8 mouse cellular contexts compared by ENCODE assay signal in the genomic region with DNA sequence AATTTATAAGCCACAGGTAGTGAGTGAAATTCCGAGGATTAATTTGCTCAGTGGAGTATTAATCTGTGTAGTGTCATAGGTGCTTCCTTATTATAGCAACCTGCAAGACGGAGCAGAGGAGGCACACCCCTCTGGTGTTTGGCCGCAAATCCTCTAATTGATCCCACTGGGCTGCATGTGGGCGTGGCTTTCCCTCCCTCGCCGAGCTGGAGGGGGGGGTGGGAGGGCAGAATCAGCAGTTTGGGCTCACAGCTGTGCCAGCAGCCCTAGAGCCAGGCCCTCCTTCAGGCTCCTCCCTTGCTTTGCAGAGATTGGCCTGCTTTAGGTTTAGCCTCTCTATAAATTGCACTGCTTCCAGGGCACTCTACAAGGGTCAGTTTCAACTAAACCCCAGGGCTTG. TPM values are rescaled to one million over a fixed set of nuclear protein-coding genes. Genes with fewer than 3 reads are reported as not detected.
A peak's percentile ranks its signal among the peaks of the same experiment; 100 is the strongest.
DNase-seq lines count a peak whose midpoint lies in the region; ATAC-seq and TF ChIP-seq lines count a peak whose summit lies in the region.
"Had no signal": no experiment of that assay in that cellular context is flagged by ENCODE, and none has a peak within 500 bp of the region (broad histone marks: within the 10 kb centered on the region; RNA-seq: fewer than 3 reads in every experiment).

No protein-coding gene starts in this region.

- no peak overlapping the region for H3K4me2 ChIP-seq in hindbrain, embryonic 14.5 days (replicated peaks)
- no peak overlapping the region; the same call in 1 of the 2 replicates for H3K4me2 ChIP-seq in liver, postnatal 0 days (ENCODE audit: low read depth, low read length)

- 0 out of 2 replicates have a peak overlapping the region, but pooled peaks have one; percentile 2 for H3K27ac ChIP-seq in hindbrain, embryonic 14.5 days
- no peak overlapping the region for H3K27ac ChIP-seq in liver, postnatal 0 days (ENCODE audit: low read depth)

- WGBS in hindbrain, embryonic 14.5 days, result 6% methylated on average over 6 of the region's 6 CpGs
- WGBS in liver, postnatal 0 days (ENCODE audit: insufficient replicate concordance), result 13% methylated on average over 6 of the region's 6 CpGs

- no peak for TF ChIP-seq POLR2A in brain, embryonic 14.5 days (IDR thresholded peaks at IDR 0.05; ENCODE audit: borderline replicate concordance, extremely low read depth, insufficient read depth, insufficient read length, poor library complexity, severe bottlenecking)

- H3K4me3 ChIP-seq in hindbrain, embryonic 14.5 days (replicated peaks; ENCODE audit: low read length), result no peak overlapping the region
- no peak overlapping the region for H3K4me3 ChIP-seq in liver, postnatal 0 days (ENCODE audit: low read depth, low read length)

- no peak for TF ChIP-seq EP300 in liver, postnatal 0 days (IDR thresholded peaks at IDR 0.05; ENCODE audit: low read depth)

- peaks cover 53% of the 10 kb centered on the region for H3K4me1 ChIP-seq in hindbrain, embryonic 14.5 days (replicated peaks; ENCODE audit: control insufficient read depth, insufficient read depth, low read length)
- no peaks in the 10 kb centered on the region for H3K4me1 ChIP-seq in liver, postnatal 0 days (ENCODE audit: insufficient read depth)

- peak; percentile 56 for DNase-seq in NIH3T3 (ENCODE audit: low read depth)
- DNase-seq in brain, embryonic 14.5 days (ENCODE audit: low read depth), result peak; percentile 89
- DNase-seq in hindbrain, embryonic 14.5 days (ENCODE audit: low spot score), result no peak
- DNase-seq in liver, postnatal 0 days, result peak; percentile 44
- DNase-seq in testis, postnatal 14 days (ENCODE audit: low spot score), result no peak
- DNase-seq: adrenal gland, adult 8-10 months had no signal

- H3K9ac ChIP-seq in hindbrain, embryonic 14.5 days, result no peak overlapping the region
- no peak overlapping the region for H3K9ac ChIP-seq in liver, postnatal 0 days (replicated peaks)

- H3K27me3 ChIP-seq in hindbrain, embryonic 14.5 days (ENCODE audit: control insufficient read depth, insufficient read depth, low read length), result no peaks in the 10 kb centered on the region
- H3K27me3 ChIP-seq in liver, postnatal 0 days (ENCODE audit: insufficient read depth, low read length), result no peaks in the 10 kb centered on the region

- no peaks in the 10 kb centered on the region for H3K36me3 ChIP-seq in hindbrain, embryonic 14.5 days (replicated peaks; ENCODE audit: control insufficient read depth, insufficient read depth)
- H3K36me3 ChIP-seq in liver, postnatal 0 days (replicated peaks; ENCODE audit: insufficient read depth, low read length), result no peaks in the 10 kb centered on the region

- H3K9me3 ChIP-seq in hindbrain, embryonic 14.5 days (ENCODE audit: control insufficient read depth, low read length), result no peaks in the 10 kb centered on the region
- H3K9me3 ChIP-seq in liver, postnatal 0 days (ENCODE audit: low read length), result no peaks in the 10 kb centered on the region

- peak; percentile 64; the same call in 1 of the 2 replicates for ATAC-seq in hindbrain, embryonic 14.5 days (ENCODE audit: low FRiP score)
- ATAC-seq in liver, postnatal 0 days, result peak; percentile 58; the same call in 1 of the 2 replicates
- ATAC-seq in megakaryocyte, adult 5-6 weeks (ENCODE audit: poor library complexity, severe bottlenecking), result no peak
- no peak for ATAC-seq in cerebellum, adult (ENCODE audit: insufficient number of reproducible peaks, low FRiP score, low TSS enrichment)

- TF ChIP-seq CTCF in brain, embryonic 14.5 days (IDR thresholded peaks at IDR 0.05; ENCODE audit: borderline replicate concordance, extremely low read depth, insufficient read depth, insufficient read length), result no peak
- TF ChIP-seq CTCF in liver, postnatal 0 days (IDR thresholded peaks at IDR 0.05; ENCODE audit: low read depth), result no peak

RNA-seq across cellular contexts. Expression of a gene that starts 43.3 kb away (rescaled TPM):
- polyA plus RNA-seq in brain, embryonic 14.5 days (2012; rRNA removed), result 2,169 and 2,228 TPM in 2 replicates
- 703 and 824 TPM in 2 replicates for polyA plus RNA-seq in hindbrain, embryonic 14.5 days (2014; fragmentation: Nextera tagmentation; extraction: Ambion mirVana)
- 613 and 662 TPM in 2 replicates for polyA plus RNA-seq in liver, postnatal 0 days (2015; fragmentation: Nextera tagmentation; extraction: Ambion mirVana)
- total RNA-seq in megakaryocyte, adult 5-6 weeks (2015), result 3,261 and 3,399 TPM in 2 replicates
- total RNA-seq in megakaryocyte, adult 5-6 weeks (2017), result 3,458 and 3,471 TPM in 2 replicates

RNA-seq across cellular contexts. Expression of a gene that starts 43.4 kb away (rescaled TPM):
- 12.4 and 16.4 TPM in 2 replicates for polyA plus RNA-seq in brain, embryonic 14.5 days (2012; rRNA removed)
- 17.7 and 18.6 TPM in 2 replicates for polyA plus RNA-seq in hindbrain, embryonic 14.5 days (2014; fragmentation: Nextera tagmentation; extraction: Ambion mirVana)
- 3.9 and 5.2 TPM in 2 replicates for polyA plus RNA-seq in liver, postnatal 0 days (2015; fragmentation: Nextera tagmentation; extraction: Ambion mirVana)
- total RNA-seq in megakaryocyte, adult 5-6 weeks (2015), result 10.9 and 14.0 TPM in 2 replicates
- 9.0 and 9.8 TPM in 2 replicates for total RNA-seq in megakaryocyte, adult 5-6 weeks (2017)

Comparison
In these comparisons a context has a peak if more than half of its experiments do, and no peak if none do; other contexts are left out.
1. DNase-seq: peak in NIH3T3 (single experiment), brain, embryonic 14.5 days (single experiment) and liver, postnatal 0 days (single experiment); none in hindbrain, embryonic 14.5 days (single experiment) and testis, postnatal 14 days (single experiment).
2. ATAC-seq: peak in hindbrain, embryonic 14.5 days (single experiment) and liver, postnatal 0 days (single experiment); none in megakaryocyte, adult 5-6 weeks (single experiment) and cerebellum, adult (single experiment).